Comparison of ENCODE assay signal across 21 mouse cellular contexts in genomic region chr7:90384411-90384810, GRCm38 (mm10).
"Had no signal": no experiment of that assay in that cellular context is flagged by ENCODE, and none has a peak within 500 bp of the region (broad histone marks: within the 10 kb centered on the region; RNA-seq: fewer than 3 reads in every experiment).

No protein-coding gene starts in this region.

- DNase-seq: gastrocnemius, postnatal 14 days; gastrocnemius, postnatal 36 days; heart, adult 11 months; heart, adult 2 months; heart, postnatal 14 days; heart, postnatal 36 days; kidney, adult 11 months; kidney, adult 8-10 months; kidney, postnatal 25 days; layer of hippocampus, adult 9-11 months; layer of hippocampus, postnatal 36 days; left cerebral cortex, postnatal 4 days had no signal

- H3K9me3 ChIP-seq: heart, embryonic 12.5 days; hindbrain, embryonic 13.5 days; hindbrain, embryonic 15.5 days; limb, embryonic 13.5 days; limb, embryonic 15.5 days; liver, embryonic 12.5 days had no signal

- H3K4me2 ChIP-seq: heart, embryonic 12.5 days; hindbrain, embryonic 13.5 days; hindbrain, embryonic 15.5 days; limb, embryonic 13.5 days; limb, embryonic 15.5 days; liver, embryonic 12.5 days had no signal

- H3K4me1 ChIP-seq: liver, embryonic 12.5 days had no signal

- ATAC-seq: hindbrain, postnatal 0 days; intestine, embryonic 16.5 days; liver, embryonic 12.5 days had no signal

- H3K4me3 ChIP-seq: heart, adult 2 months; heart, embryonic 12.5 days; hindbrain, embryonic 13.5 days; hindbrain, embryonic 15.5 days; limb, embryonic 13.5 days; limb, embryonic 15.5 days; liver, embryonic 12.5 days had no signal

- H3K36me3 ChIP-seq: heart, embryonic 12.5 days; hindbrain, embryonic 13.5 days; hindbrain, embryonic 15.5 days; limb, embryonic 13.5 days; limb, embryonic 15.5 days; liver, embryonic 12.5 days had no signal

- H3K27ac ChIP-seq: heart, adult 2 months; hindbrain, embryonic 13.5 days; hindbrain, embryonic 15.5 days; hindbrain, postnatal 0 days; limb, embryonic 13.5 days; limb, embryonic 15.5 days; liver, embryonic 12.5 days; liver, embryonic 14.5 days had no signal

- H3K27me3 ChIP-seq: heart, embryonic 12.5 days; hindbrain, embryonic 13.5 days; hindbrain, embryonic 15.5 days; limb, embryonic 15.5 days; liver, embryonic 12.5 days had no signal

- H3K9ac ChIP-seq: heart, embryonic 12.5 days; hindbrain, embryonic 13.5 days; hindbrain, embryonic 15.5 days; limb, embryonic 13.5 days; limb, embryonic 15.5 days; liver, embryonic 12.5 days; liver, embryonic 14.5 days had no signal
